Mouse (Mus musculus) liver, embryonic 14.5 days (tissue): ENCODE data around the gene Maneal.

ENCODE experiments used
- CTCF ChIP-seq: IDR thresholded peaks from 2 replicates; pipeline ENCODE4 v1.5.1; 2016; ENCODE audit warnings: antibody characterized with exemption, low read depth, control low read depth
- EP300 ChIP-seq: IDR thresholded peaks from 2 replicates; pipeline ENCODE4 v1.6.1; 2016; ENCODE audit warnings: antibody characterized with exemption, low read depth

- TF ChIP-seq CTCF = peak; percentile 92
- no peak for TF ChIP-seq EP300
These were observed 18.5 kb downstream of the Maneal start for GRCm38 (mm10) chr4:124843493-124843892.
